16 mouse cellular contexts compared by ENCODE assay signal in genomic region chr12:70216229-70216800, GRCm38 (mm10). TPM values are rescaled to one million over a fixed set of nuclear protein-coding genes. Genes with fewer than 3 reads are reported as not detected.
DNase-seq lines count a peak whose midpoint lies in the region; ATAC-seq and TF ChIP-seq lines count a peak whose summit lies in the region.
"Had no signal": no experiment of that assay in that cellular context is flagged by ENCODE, and none has a peak within 500 bp of the region (broad histone marks: within the 10 kb centered on the region; RNA-seq: fewer than 3 reads in every experiment).

No protein-coding gene starts in this region.

- ATAC-seq in hindbrain, embryonic 11.5 days (ENCODE audit: low FRiP score): no peak
- ATAC-seq in hindbrain, embryonic 14.5 days (ENCODE audit: low FRiP score): no peak
- no peak for ATAC-seq in lung, embryonic 14.5 days (ENCODE audit: insufficient read depth)
- ATAC-seq: forebrain, embryonic 16.5 days; intestine, embryonic 16.5 days had no signal

- no peaks in the 10 kb centered on the region for H3K9me3 ChIP-seq in hindbrain, embryonic 11.5 days (ENCODE audit: control insufficient read depth, low read length)
- H3K9me3 ChIP-seq in hindbrain, embryonic 14.5 days (ENCODE audit: control insufficient read depth, low read length): no peaks in the 10 kb centered on the region
- H3K9me3 ChIP-seq in lung, embryonic 14.5 days (ENCODE audit: low read depth, low read length): no peaks in the 10 kb centered on the region
- H3K9me3 ChIP-seq: heart, embryonic 15.5 days; hindbrain, embryonic 12.5 days; limb, embryonic 15.5 days; midbrain, embryonic 12.5 days had no signal

- no peak overlapping the region for H3K27ac ChIP-seq in hindbrain, embryonic 11.5 days (ENCODE audit: low read depth, low read length)
- no peak overlapping the region for H3K27ac ChIP-seq in hindbrain, embryonic 14.5 days
- no peak overlapping the region for H3K27ac ChIP-seq in lung, embryonic 14.5 days (ENCODE audit: low read depth)
- H3K27ac ChIP-seq: gastrocnemius, adult 2 months; heart, embryonic 15.5 days; hindbrain, embryonic 12.5 days; limb, embryonic 15.5 days; midbrain, embryonic 12.5 days had no signal

- no peak overlapping the region for H3K4me3 ChIP-seq in hindbrain, embryonic 11.5 days (ENCODE audit: low read depth, low read length)
- H3K4me3 ChIP-seq in hindbrain, embryonic 14.5 days (replicated peaks; ENCODE audit: low read length): no peak overlapping the region
- no peak overlapping the region for H3K4me3 ChIP-seq in lung, embryonic 14.5 days (ENCODE audit: low read depth, low read length)
- H3K4me3 ChIP-seq: gastrocnemius, adult 2 months; heart, embryonic 15.5 days; hindbrain, embryonic 12.5 days; limb, embryonic 15.5 days; midbrain, embryonic 12.5 days had no signal

- no peak overlapping the region for H3K9ac ChIP-seq in hindbrain, embryonic 11.5 days (ENCODE audit: low read depth, low read length)
- no peak overlapping the region for H3K9ac ChIP-seq in hindbrain, embryonic 14.5 days
- H3K9ac ChIP-seq in lung, embryonic 14.5 days: no peak overlapping the region
- H3K9ac ChIP-seq: heart, embryonic 15.5 days; hindbrain, embryonic 12.5 days; limb, embryonic 15.5 days; midbrain, embryonic 12.5 days had no signal

- no peaks in the 10 kb centered on the region for H3K27me3 ChIP-seq in hindbrain, embryonic 11.5 days (ENCODE audit: control insufficient read depth, insufficient read depth, low read length)
- H3K27me3 ChIP-seq in hindbrain, embryonic 14.5 days (ENCODE audit: control insufficient read depth, insufficient read depth, low read length): no peaks in the 10 kb centered on the region
- H3K27me3 ChIP-seq in lung, embryonic 14.5 days (ENCODE audit: insufficient read depth, low read length): no peaks in the 10 kb centered on the region
- H3K27me3 ChIP-seq: heart, embryonic 15.5 days; hindbrain, embryonic 12.5 days; limb, embryonic 15.5 days; midbrain, embryonic 12.5 days had no signal

- WGBS in hindbrain, embryonic 11.5 days: 67% methylated on average over 16 of the region's 16 CpGs
- 40% methylated on average over 16 of the region's 16 CpGs for WGBS in hindbrain, embryonic 14.5 days
- WGBS in lung, embryonic 14.5 days: 52% methylated on average over 16 of the region's 16 CpGs

- DNase-seq in hindbrain, embryonic 11.5 days (ENCODE audit: low spot score): peak; percentile 18
- DNase-seq in hindbrain, embryonic 14.5 days (ENCODE audit: low spot score): no peak
- peak; percentile 51 for DNase-seq in lung, embryonic 14.5 days
- no peak for DNase-seq in lung, postnatal 25 days (ENCODE audit: low spot score)
- DNase-seq in NIH3T3 (ENCODE audit: low read depth): peak; percentile 5
- peak; percentile 31 for DNase-seq in ZHBTc4 (ENCODE audit: low read depth, low spot score)
- no peak for DNase-seq in adrenal gland, postnatal 14 days
- DNase-seq: cerebellum, adult 11 months; gastrocnemius, adult 2 months; heart, adult 18-20 months had no signal

- no peak overlapping the region for H3K4me2 ChIP-seq in hindbrain, embryonic 11.5 days (replicated peaks; ENCODE audit: low read depth, low read length)
- H3K4me2 ChIP-seq in hindbrain, embryonic 14.5 days (replicated peaks): no peak overlapping the region
- H3K4me2 ChIP-seq in lung, embryonic 14.5 days: no peak overlapping the region
- H3K4me2 ChIP-seq: heart, embryonic 15.5 days; hindbrain, embryonic 12.5 days; limb, embryonic 15.5 days; midbrain, embryonic 12.5 days had no signal

- no peaks in the 10 kb centered on the region for H3K36me3 ChIP-seq in hindbrain, embryonic 11.5 days (ENCODE audit: control insufficient read depth, insufficient read depth, low read length)
- H3K36me3 ChIP-seq in hindbrain, embryonic 14.5 days (replicated peaks; ENCODE audit: control insufficient read depth, insufficient read depth): no peaks in the 10 kb centered on the region
- H3K36me3 ChIP-seq in lung, embryonic 14.5 days (ENCODE audit: insufficient read depth): peaks cover 3% of the 10 kb centered on the region; the same call in 1 of the 2 replicates
- H3K36me3 ChIP-seq: hindbrain, embryonic 12.5 days; limb, embryonic 15.5 days; midbrain, embryonic 12.5 days had no signal

- TF ChIP-seq CTCF in lung, embryonic 14.5 days (IDR thresholded peaks at IDR 0.05; ENCODE audit: low read depth): no peak

- H3K4me1 ChIP-seq in hindbrain, embryonic 11.5 days (replicated peaks; ENCODE audit: control insufficient read depth, insufficient read depth, low read length): no peaks in the 10 kb centered on the region
- H3K4me1 ChIP-seq in hindbrain, embryonic 14.5 days (replicated peaks; ENCODE audit: control insufficient read depth, insufficient read depth, low read length): no peaks in the 10 kb centered on the region
- H3K4me1 ChIP-seq in lung, embryonic 14.5 days (ENCODE audit: insufficient read depth): no peaks in the 10 kb centered on the region
- H3K4me1 ChIP-seq: heart, embryonic 15.5 days; hindbrain, embryonic 12.5 days; limb, embryonic 15.5 days had no signal

RNA-seq across cellular contexts. Expression of gene Pygl, which starts 15.0 kb away (rescaled TPM):
- polyA plus RNA-seq in hindbrain, embryonic 11.5 days (2014; fragmentation: Nextera tagmentation; extraction: Ambion mirVana): 6.6 and 6.8 TPM in 2 replicates
- polyA plus RNA-seq in hindbrain, embryonic 14.5 days (2014; fragmentation: Nextera tagmentation; extraction: Ambion mirVana): 9.2 and 9.4 TPM in 2 replicates
- 39.0 and 39.8 TPM in 2 replicates for polyA plus RNA-seq in lung, embryonic 14.5 days (2014; fragmentation: Nextera tagmentation; extraction: Ambion mirVana)
- total RNA-seq in adrenal gland, postnatal 14 days (2021): 93.4 and 126 TPM in 2 replicates

Comparison
In these comparisons a context has a peak if more than half of its experiments do, and no peak if none do; other contexts are left out.
1. DNase-seq: peak in hindbrain, embryonic 11.5 days (single experiment), lung, embryonic 14.5 days (single experiment), NIH3T3 (single experiment) and ZHBTc4 (single experiment); none in hindbrain, embryonic 14.5 days (single experiment), lung, postnatal 25 days (single experiment) and adrenal gland, postnatal 14 days (single experiment).